Mouse (Mus musculus) limb, embryonic 10.5 days (tissue): ENCODE results near the gene Galnt6. TPM values are rescaled to one million over a fixed set of nuclear protein-coding genes. Genes with fewer than 3 reads are reported as not detected.

Source experiments
- DNase-seq: peaks from one replicate; pipeline ENCODE4 v3.0.0-alpha.2; 2017; ENCODE audit warnings: low spot score
- H3K27ac ChIP-seq: fragments of 300-500 bp; sonication (generic); 2 replicates; pipeline ENCODE4 v1.5.1; 2016; ENCODE audit warnings: mild to moderate bottlenecking
- H3K27me3 ChIP-seq: fragments of 300-500 bp; sonication (generic); 2 replicates; pipeline ENCODE4 v1.6.1; 2016; ENCODE audit warnings: low read depth, mild to moderate bottlenecking; ENCODE audit not compliant: poor library complexity, severe bottlenecking
- H3K36me3 ChIP-seq: fragments of 300-500 bp; sonication (generic); 2 replicates; pipeline ENCODE4 v1.6.1; 2016; ENCODE audit warnings: mild to moderate bottlenecking, moderate library complexity
- H3K4me1 ChIP-seq: fragments of 300-500 bp; sonication (generic); 2 replicates; pipeline ENCODE4 v1.6.1; 2016
- H3K4me3 ChIP-seq: fragments of 300-500 bp; sonication (generic); 2 replicates; pipeline ENCODE4 v1.5.1; 2016; ENCODE audit warnings: mild to moderate bottlenecking, moderate library complexity
- H3K9me3 ChIP-seq: fragments of 300-500 bp; sonication (generic); replicated peaks from 2 replicates; pipeline ENCODE4 v1.6.1; 2016; ENCODE audit warnings: mild to moderate bottlenecking
- whole genome bisulfite sequencing: fragments of 180-500 bp; shearing (Covaris S2); methylation state at CpG from one replicate; pipeline ENCODE4 v1.1.7; 2016; 5-methylcytosine and 5-hydroxymethylcytosine counted together
- polyA plus RNA-seq: library from polyadenylated mRNA; unstranded; fragments of >200 nt; fragmentation: Nextera tagmentation; extraction: Ambion mirVana; gene quantifications from 2 replicates; pipeline ENCODE4 v1.2.1, GENCODE M21; 2016

Galnt6 gene
- polyA plus RNA-seq, 1 experiment from 2014 or later = 0.11 TPM

DNA sequence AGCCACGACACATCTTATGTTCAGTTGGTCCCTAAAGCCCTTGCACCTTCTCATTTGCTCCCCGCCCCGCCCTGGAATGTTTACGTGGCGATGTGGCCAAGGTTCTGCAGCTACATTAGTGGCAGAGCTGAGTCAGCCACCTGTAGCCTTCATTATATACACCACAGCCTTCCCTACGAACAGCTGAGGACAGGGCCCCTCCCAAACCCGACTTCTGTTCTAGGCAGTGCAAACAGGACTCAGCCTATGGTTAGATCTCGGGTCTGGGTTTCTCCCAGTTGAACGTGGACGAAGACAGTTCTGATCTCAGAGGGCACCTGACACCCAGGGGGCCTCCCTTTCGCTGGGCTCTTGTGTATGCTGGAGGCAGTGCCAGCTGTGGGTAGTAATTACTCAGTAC lies 1.3 kb downstream of the Galnt6 start:
- WGBS = 84% methylated on average over 11 of the region's 11 CpGs
- Histone ChIP-seq H3K36me3 (no peaks in the 10 kb centered on the region), H3K4me3 (no peak overlapping the region), H3K4me1 (peaks cover 15% of the 10 kb centered on the region), H3K27me3 (peaks cover 61% of the 10 kb centered on the region), H3K9me3 (no peaks in the 10 kb centered on the region), H3K27ac (no peak overlapping the region)
- DNase-seq = no peak

DNA sequence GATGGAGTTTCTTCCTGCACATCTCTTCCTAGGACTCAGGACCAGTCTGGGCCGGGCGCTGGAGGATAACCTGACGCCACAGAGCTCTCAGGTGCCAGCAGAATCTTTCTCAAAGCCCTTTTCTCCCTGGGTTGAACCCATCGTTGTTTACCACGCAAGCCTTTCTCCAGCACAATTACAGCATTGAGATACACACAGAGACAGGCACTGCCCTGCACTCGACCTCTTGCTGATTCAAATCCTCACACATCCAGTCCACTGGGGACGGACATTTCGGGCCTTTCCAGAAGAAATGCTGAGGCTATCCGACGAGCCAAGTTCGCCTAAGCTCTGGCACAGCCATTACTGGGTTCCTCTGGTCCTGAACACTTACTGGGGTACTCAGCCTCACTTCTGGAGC lies 2.5 kb downstream of the Galnt6 start:
- Histone ChIP-seq H3K4me3 (no peak overlapping the region), H3K27me3 (peaks cover 51% of the 10 kb centered on the region), H3K27ac (no peak overlapping the region), H3K9me3 (no peaks in the 10 kb centered on the region), H3K36me3 (no peaks in the 10 kb centered on the region), H3K4me1 (peaks cover 11% of the 10 kb centered on the region)
- 85% methylated on average over 11 of the region's 11 CpGs for WGBS
- DNase-seq = no peak

DNA sequence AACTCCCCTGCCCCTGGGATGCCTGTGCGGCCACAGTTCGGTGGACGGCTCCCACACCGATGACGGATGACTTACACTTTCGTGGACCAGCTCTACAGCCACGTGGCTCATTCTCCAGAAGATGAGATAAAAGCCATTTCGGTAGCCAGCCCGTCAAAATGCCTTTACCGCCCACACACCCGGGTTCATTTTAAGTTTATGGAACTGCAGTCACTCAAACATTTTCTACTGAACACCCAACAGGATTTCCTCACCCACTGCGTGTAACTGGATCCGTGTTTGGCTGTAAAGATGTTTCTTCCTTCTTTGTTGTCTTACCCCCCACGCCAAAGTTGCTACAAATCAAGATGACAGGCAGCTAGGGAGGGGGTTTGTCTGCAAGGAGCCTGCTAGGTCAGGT lies 5.7 kb downstream of the Galnt6 start:
- Histone ChIP-seq H3K27me3 (peaks cover 19% of the 10 kb centered on the region), H3K36me3 (no peaks in the 10 kb centered on the region), H3K9me3 (no peaks in the 10 kb centered on the region), H3K27ac (no peak overlapping the region), H3K4me3 (no peak overlapping the region), H3K4me1 (no peaks in the 10 kb centered on the region)
- no peak for DNase-seq
- WGBS = 76% methylated on average over 14 of the region's 14 CpGs

DNA sequence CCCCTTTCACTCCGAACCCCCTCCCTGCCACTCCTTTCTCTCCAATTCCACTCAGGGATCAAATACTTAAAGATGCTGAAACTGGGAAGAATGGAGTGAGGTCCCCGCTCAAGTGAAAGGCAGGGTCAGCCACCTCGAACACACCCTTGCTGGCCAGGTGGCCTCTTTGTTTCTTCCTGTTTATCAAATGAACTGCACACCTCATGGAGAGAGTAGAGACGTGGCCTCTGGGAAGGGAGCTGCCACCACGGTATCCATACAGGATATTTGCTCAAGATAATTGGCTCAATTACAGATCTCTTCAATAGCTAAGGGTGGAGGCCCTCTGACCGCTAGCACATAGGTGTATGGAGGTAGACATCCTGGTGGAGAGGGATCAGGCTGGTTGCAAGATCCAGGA lies 6.6 kb downstream of the Galnt6 start:
- 81% methylated on average over 6 of the region's 6 CpGs for WGBS
- no peaks in the 10 kb centered on the region for H3K4me1 ChIP-seq
- no peaks in the 10 kb centered on the region for H3K36me3 ChIP-seq
- no peak for DNase-seq
- H3K27me3 ChIP-seq = peaks cover 10% of the 10 kb centered on the region
- no peaks in the 10 kb centered on the region for H3K9me3 ChIP-seq
- H3K4me3 ChIP-seq = no peak overlapping the region
- H3K27ac ChIP-seq = no peak overlapping the region

DNA sequence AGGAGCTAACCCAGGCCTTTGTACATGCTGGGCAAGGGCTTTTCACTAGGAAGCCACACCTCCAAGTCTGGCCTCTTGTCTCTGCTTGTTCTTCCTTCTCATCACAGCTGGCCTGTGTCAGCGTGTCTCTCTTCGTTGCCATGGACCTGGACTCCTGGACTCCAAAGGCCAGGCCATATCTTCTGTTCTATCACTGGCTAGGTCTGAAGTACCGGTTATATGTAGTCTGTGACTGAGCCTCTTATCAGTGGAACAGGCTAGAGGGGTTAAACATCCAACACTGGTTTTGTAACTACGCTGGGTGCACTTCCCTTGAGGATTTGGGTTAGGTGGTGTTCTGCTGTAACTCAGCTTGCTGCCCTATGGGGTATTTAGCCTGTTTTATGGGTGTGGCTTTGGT lies 7.2 kb downstream of the Galnt6 start:
- Histone ChIP-seq H3K27ac (no peak overlapping the region), H3K9me3 (no peaks in the 10 kb centered on the region), H3K27me3 (peaks cover 4% of the 10 kb centered on the region), H3K4me3 (no peak overlapping the region), H3K36me3 (no peaks in the 10 kb centered on the region), H3K4me1 (no peaks in the 10 kb centered on the region)
- 70% methylated on average over 4 of the region's 4 CpGs for WGBS
- DNase-seq = no peak

DNA sequence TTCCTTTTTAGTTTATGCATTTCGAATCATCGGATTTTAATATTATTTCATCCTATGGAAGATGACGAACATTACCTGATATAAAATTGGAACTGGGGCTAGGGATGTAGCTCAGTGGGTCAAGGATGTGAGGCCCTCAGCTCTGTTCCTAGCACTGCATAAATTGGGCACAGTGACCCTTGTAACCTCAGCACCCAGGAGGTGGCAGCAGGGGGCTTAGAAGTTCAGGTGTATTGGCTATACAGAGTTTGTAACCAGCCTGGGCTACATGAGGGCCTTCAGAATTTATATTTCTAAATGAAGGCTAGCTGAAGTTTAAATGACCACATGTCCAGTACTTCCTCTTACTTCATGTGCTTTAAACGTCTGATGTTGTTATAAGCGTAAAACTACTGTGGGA lies 7.7 kb downstream of the Galnt6 start:
- 94% methylated on average over 5 of the region's 5 CpGs for WGBS

DNA sequence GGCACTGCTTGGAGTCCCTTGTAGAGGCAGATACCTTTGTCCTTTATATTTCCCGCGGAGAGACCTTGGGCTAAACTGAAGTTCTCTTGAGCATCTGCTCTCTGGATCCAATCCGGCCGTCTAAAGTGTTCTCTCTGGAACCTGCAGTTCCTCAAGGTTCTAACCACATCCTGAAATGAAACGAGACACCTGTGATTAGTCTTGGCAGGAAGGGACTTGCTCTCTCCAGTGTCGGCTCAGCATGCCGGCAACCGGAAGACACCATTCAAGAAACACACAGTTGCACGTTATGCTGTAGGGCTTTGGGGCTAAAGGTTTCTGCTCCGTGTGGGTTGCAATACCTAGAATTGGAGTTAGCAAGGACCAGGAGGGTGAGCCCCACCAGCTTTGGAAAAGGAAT lies 9.1 kb downstream of the Galnt6 start:
- DNase-seq = no peak
- WGBS = 86% methylated on average over 10 of the region's 10 CpGs

More for the DNA sequence above, 7.7 kb downstream of the Galnt6 start:
- DNase-seq = no peak
- H3K27ac ChIP-seq = no peak overlapping the region
- H3K4me3 ChIP-seq = no peak overlapping the region
- no peaks in the 10 kb centered on the region for H3K27me3 ChIP-seq
- no peaks in the 10 kb centered on the region for H3K9me3 ChIP-seq
- H3K4me1 ChIP-seq = no peaks in the 10 kb centered on the region
- no peaks in the 10 kb centered on the region for H3K36me3 ChIP-seq

DNA sequence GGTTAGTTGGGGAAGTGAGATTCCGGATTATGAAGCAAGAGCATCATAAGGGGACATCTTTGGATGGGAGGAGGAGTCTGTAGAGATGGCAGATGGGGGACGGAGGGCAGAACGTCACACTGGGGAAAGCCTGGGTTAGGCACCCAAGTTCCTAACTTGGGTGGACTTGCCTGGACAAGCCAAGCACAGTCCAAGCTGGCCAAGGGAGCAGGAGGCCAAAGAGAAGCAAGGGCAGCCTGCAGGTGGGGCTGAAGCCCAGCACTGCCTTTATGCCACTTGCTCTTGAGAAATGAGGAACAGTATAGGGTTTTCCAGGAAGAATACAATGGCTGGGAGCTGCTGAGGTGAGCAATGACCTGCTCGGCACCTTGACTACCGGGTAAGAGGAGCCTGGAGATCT lies 10.0 kb downstream of the Galnt6 start:
- WGBS = 92% methylated on average over 5 of the region's 5 CpGs
- Histone ChIP-seq H3K9me3 (no peaks in the 10 kb centered on the region), H3K36me3 (no peaks in the 10 kb centered on the region), H3K27ac (no peak overlapping the region), H3K4me3 (no peak overlapping the region), H3K4me1 (0 out of 2 replicates have a peak, but pooled peaks cover 2% of the 10 kb centered on the region), H3K27me3 (no peaks in the 10 kb centered on the region)
- DNase-seq = no peak

More for the DNA sequence above, 9.1 kb downstream of the Galnt6 start:
- no peaks in the 10 kb centered on the region for H3K4me1 ChIP-seq
- no peaks in the 10 kb centered on the region for H3K9me3 ChIP-seq
- no peaks in the 10 kb centered on the region for H3K27me3 ChIP-seq
- no peaks in the 10 kb centered on the region for H3K36me3 ChIP-seq
- H3K27ac ChIP-seq = no peak overlapping the region
- no peak overlapping the region for H3K4me3 ChIP-seq

DNA sequence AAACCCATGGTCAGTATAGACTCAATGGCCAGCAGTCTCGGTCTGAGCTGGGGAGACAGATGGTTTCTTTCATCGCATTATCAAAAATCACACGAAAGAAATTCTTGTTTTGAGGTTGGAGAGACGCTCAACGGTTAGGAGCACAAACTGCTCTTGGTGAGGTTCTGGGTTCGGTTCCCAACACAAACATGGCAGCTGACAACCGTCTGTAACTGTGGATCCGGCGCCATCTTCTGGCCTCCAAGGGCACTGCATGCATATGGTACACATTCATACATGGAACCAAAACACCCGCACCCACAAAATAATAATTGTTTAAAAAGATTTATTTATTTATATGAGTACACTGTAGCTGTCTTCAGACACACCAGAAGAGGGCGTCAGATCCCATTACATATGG lies 10.6 kb downstream of the Galnt6 start:
- H3K27me3 ChIP-seq = no peaks in the 10 kb centered on the region
- no peaks in the 10 kb centered on the region for H3K36me3 ChIP-seq
- WGBS = 81% methylated on average over 11 of the region's 11 CpGs
- no peak overlapping the region for H3K27ac ChIP-seq
- H3K9me3 ChIP-seq = no peaks in the 10 kb centered on the region
- no peak overlapping the region for H3K4me3 ChIP-seq
- 0 out of 2 replicates have a peak, but pooled peaks cover 6% of the 10 kb centered on the region for H3K4me1 ChIP-seq
- no peak for DNase-seq

DNA sequence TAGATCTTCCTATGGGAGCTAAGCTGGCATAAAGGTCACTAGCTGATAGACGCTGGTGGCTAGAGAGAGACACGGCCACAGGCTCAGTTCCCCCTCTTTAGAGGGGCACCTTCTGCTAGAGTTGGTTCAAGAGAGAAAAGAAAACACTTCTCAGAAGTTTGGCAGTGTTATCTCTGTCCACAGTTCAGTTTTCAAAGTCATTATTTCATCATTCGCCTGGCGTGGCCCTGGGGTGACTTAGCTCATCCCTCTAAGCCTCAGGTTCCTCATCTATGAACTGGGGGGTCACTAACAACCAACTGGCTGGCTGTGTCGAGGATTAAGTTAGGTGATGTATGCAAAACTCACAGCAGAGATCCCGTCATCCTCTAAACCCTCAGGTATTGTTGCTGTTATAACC lies 11.2 kb downstream of the Galnt6 start:
- no peak for DNase-seq
- Histone ChIP-seq H3K9me3 (no peaks in the 10 kb centered on the region), H3K4me1 (peaks cover 10% of the 10 kb centered on the region; the same call in 1 of the 2 replicates), H3K27ac (no peak overlapping the region), H3K27me3 (no peaks in the 10 kb centered on the region), H3K4me3 (no peak overlapping the region), H3K36me3 (no peaks in the 10 kb centered on the region)
- WGBS = 89% methylated on average over 6 of the region's 6 CpGs

DNA sequence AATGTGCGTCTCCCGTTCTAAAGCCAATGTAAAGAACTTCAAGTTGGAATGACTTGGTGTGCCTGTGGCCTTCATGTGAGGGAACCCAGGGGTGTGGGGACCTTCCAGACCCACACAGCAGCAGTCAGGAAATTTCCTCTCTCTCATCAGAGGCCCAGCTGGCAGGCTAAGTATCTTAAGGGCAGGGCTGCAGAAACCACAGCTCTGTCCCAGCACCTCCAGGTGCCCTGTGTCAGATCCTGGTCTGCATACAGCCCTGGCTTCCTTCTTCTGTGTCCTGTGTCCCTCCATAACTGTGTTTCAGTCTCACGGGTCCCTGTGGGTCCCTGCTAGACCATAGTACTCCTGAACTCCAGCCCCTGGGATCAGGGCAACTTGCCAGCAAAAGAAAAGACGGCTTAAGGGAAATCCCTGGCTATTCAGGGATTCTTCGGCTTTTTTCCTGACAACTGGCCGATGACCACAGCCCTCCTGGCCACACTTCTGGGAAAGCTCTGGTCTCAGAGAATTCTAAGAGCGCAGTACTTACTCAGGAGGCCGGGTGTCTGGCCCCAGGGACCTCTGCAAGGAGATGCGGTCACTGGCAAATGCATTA lies 13.7 kb downstream of the Galnt6 start:
- no peaks in the 10 kb centered on the region for H3K36me3 ChIP-seq
- no peak overlapping the region for H3K27ac ChIP-seq
- no peaks in the 10 kb centered on the region for H3K27me3 ChIP-seq
- H3K4me1 ChIP-seq = peaks cover 14% of the 10 kb centered on the region; the same call in 1 of the 2 replicates
- H3K9me3 ChIP-seq = no peaks in the 10 kb centered on the region
- WGBS = 87% methylated on average over 9 of the region's 9 CpGs
- no peak for DNase-seq
- H3K4me3 ChIP-seq = no peak overlapping the region

DNA sequence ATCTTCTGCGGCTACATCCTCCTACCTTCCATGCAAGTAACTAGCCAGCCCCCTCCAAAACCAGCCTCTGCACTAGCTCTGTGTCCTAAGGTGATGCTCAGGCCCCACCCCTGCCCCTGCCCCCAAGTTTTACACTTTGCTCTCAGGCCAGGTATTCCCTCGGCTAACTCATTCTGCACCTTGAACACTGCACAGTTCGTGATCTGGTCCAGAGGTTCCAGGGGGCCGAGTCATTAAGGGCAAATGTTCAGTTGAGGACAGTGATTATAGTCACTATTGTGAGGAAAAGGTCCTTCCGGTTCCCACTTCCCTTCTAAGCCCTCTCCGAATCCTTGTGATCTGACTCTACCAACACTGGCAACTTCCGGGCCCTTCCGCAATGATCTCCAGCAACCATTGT lies 14.7 kb downstream of the Galnt6 start:
- Histone ChIP-seq H3K9me3 (no peaks in the 10 kb centered on the region), H3K4me1 (peaks cover 14% of the 10 kb centered on the region; the same call in 1 of the 2 replicates), H3K27ac (no peak overlapping the region), H3K4me3 (no peak overlapping the region), H3K36me3 (no peaks in the 10 kb centered on the region), H3K27me3 (no peaks in the 10 kb centered on the region)
- 92% methylated on average over 8 of the region's 8 CpGs for WGBS
- no peak for DNase-seq

DNA sequence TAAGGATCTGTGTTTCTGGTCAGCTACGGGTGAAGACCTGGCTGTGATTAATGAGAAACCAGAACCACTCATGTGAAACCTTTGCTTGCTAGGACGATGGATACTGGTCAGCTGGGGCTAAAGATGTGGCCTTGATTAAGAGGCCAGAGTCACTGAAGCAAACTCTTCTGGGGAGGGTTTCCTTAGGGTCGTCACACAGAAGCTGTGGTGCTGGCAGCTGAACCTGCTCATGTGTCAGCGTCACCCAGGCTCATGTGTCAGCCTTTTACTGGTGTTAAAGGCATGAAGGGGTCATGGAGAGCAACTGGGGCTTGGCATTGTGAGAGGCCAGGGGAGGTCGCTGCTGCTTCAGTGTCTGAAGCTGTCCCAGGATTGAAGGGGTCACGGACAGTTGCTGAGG lies 18.3 kb downstream of the Galnt6 start:
- no peak overlapping the region for H3K27ac ChIP-seq
- H3K27me3 ChIP-seq = 0 out of 2 replicates have a peak, but pooled peaks cover 4% of the 10 kb centered on the region
- DNase-seq = no peak
- H3K4me1 ChIP-seq = peaks cover 22% of the 10 kb centered on the region
- H3K4me3 ChIP-seq = no peak overlapping the region
- no peaks in the 10 kb centered on the region for H3K9me3 ChIP-seq
- WGBS = 48% methylated on average over 6 of the region's 6 CpGs
- H3K36me3 ChIP-seq = no peaks in the 10 kb centered on the region
